Mouse (Mus musculus): ENCODE measurements around the gene 1190005I06Rik. TPM values are rescaled to one million over a fixed set of nuclear protein-coding genes. Genes with fewer than 3 reads are reported as not detected.

1190005I06Rik gene
- polyA plus RNA-seq, 1 experiment from 2014 or later, result 2.0 TPM

DNA sequence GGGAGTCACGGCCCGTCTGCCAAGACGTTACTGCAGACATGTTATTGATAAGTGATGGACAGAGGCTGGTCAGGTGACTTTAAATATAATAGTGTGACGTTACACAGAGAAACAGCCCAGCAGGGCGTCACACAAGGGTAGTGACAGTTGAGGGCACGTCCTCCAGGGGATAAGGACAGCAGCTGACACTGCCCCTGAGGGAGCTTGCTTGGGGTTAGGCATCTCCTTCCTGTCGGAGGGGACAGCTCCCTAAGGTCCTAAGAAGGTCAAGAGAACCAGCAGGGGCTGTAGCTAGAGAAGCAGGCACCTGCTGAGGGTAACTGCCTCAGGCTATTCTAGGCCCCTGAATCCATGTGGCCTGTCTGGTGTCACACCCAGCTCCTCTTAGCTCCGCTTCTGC lies 75.9 kb downstream of the 1190005I06Rik start:
- Histone ChIP-seq H3K27me3 (replicated peaks; ENCODE audit: insufficient read depth, low read length) (no peaks in the 10 kb centered on the region), H3K4me3 (ENCODE audit: low read depth, low read length) (no peak overlapping the region), H3K9ac (replicated peaks; ENCODE audit: low read depth) (no peak overlapping the region), H3K4me1 (ENCODE audit: insufficient read depth, low read depth, low read length) (no peaks in the 10 kb centered on the region), H3K4me2 (replicated peaks; ENCODE audit: low read depth, low read length) (no peak overlapping the region), H3K27ac (ENCODE audit: low read length) (no peak overlapping the region), H3K9me3 (ENCODE audit: low read length) (no peaks in the 10 kb centered on the region), H3K36me3 (ENCODE audit: insufficient read depth, low read length) (peaks cover 92% of the 10 kb centered on the region)
- TF ChIP-seq EP300 (IDR thresholded peaks at IDR 0.05), result no peak
- TF ChIP-seq CTCF (IDR thresholded peaks at IDR 0.05), result no peak
- WGBS, result 87% methylated on average over 8 of the region's 8 CpGs
- ATAC-seq (no peak), DNase-seq (ENCODE audit: low spot score) (no peak)

DNA sequence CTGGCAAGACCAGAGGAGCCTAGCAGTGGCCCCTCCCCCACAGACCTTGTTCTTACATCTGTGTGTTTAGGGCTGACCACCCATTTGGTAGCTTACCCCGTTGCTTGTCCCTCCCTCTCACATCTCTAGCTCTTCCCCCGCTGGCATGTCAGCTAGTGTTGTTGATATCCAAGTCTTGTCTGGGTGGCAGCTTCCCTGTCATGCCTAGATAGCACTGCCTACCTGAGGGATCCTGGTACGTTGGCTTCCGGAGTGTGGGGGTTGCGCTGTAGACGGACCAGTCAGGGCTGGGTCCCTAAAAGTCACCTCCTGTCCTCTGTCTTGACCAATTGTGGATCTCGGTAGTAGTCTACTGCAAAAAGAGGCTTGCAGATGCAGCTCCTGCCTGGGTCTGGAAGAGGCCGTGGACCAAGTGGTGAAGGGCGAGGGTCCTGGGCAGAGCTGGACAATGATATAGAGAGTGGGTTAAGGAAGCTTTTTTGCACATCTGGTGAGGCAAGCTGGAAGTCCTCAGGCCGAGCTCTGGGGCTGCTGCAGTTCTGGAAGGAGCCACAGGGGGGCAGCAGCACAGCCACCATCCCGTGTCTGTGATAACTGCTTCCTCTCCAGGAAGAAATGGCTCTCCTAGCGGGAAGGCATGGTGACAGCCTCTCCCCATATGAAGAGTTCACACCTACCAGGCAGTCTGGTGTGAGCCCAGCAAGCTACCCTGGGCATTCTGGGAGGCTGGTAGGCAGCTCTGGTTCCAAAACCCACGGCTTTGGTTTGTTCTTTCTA lies 77.3 kb downstream of the 1190005I06Rik start:
- H3K9ac ChIP-seq (replicated peaks; ENCODE audit: low read depth), result no peak overlapping the region
- WGBS, result 55% methylated on average over 13 of the region's 13 CpGs
- H3K27ac ChIP-seq (ENCODE audit: low read length), result no peak overlapping the region
- TF ChIP-seq CTCF (IDR thresholded peaks at IDR 0.05) (peak; percentile 92), EP300 (IDR thresholded peaks at IDR 0.05) (no peak)
- no peaks in the 10 kb centered on the region for H3K4me1 ChIP-seq (ENCODE audit: insufficient read depth, low read depth, low read length)
- no peak overlapping the region for H3K4me3 ChIP-seq (ENCODE audit: low read depth, low read length)
- H3K27me3 ChIP-seq (replicated peaks; ENCODE audit: insufficient read depth, low read length), result no peaks in the 10 kb centered on the region
- H3K4me2 ChIP-seq (replicated peaks; ENCODE audit: low read depth, low read length), result no peak overlapping the region
- H3K36me3 ChIP-seq (ENCODE audit: insufficient read depth, low read length), result peaks cover 82% of the 10 kb centered on the region
- ATAC-seq (peak; percentile 47), DNase-seq (ENCODE audit: low spot score) (peak; percentile 76)
- H3K9me3 ChIP-seq (ENCODE audit: low read length), result no peaks in the 10 kb centered on the region

DNA sequence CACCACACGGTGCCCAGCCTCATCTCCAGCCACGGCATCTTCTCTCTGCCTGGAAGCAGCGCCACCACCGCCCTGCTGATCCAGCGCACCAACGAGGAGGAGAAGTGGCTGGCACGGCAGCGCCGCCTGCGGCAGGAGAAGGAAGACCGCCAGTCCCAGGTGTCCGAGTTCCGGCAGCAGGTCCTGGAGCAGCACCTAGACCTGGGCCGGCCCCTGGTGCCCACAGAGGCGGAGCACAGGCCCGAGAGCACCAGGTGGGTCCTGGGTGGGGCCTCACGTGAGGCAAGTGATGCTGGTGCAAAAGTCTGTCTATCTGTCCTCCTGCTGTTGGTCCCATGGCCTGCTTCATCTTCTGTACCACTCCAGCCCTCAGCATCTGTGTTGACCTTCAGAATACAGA lies 78.3 kb downstream of the 1190005I06Rik start:
- H3K4me3 ChIP-seq (ENCODE audit: low read depth, low read length), result no peak overlapping the region
- no peak overlapping the region for H3K4me2 ChIP-seq (replicated peaks; ENCODE audit: low read depth, low read length)
- DNase-seq (ENCODE audit: low spot score) (no peak), ATAC-seq (no peak)
- TF ChIP-seq EP300 (IDR thresholded peaks at IDR 0.05), result no peak
- no peak for TF ChIP-seq CTCF (IDR thresholded peaks at IDR 0.05)
- no peaks in the 10 kb centered on the region for H3K27me3 ChIP-seq (replicated peaks; ENCODE audit: insufficient read depth, low read length)
- no peaks in the 10 kb centered on the region for H3K9me3 ChIP-seq (ENCODE audit: low read length)
- H3K9ac ChIP-seq (replicated peaks; ENCODE audit: low read depth), result no peak overlapping the region
- WGBS, result 93% methylated on average over 15 of the region's 17 CpGs
- H3K36me3 ChIP-seq (ENCODE audit: insufficient read depth, low read length), result peaks cover 72% of the 10 kb centered on the region
- peaks cover 6% of the 10 kb centered on the region; the same call in 1 of the 2 replicates for H3K4me1 ChIP-seq (ENCODE audit: insufficient read depth, low read depth, low read length)
- H3K27ac ChIP-seq (ENCODE audit: low read length), result no peak overlapping the region

DNA sequence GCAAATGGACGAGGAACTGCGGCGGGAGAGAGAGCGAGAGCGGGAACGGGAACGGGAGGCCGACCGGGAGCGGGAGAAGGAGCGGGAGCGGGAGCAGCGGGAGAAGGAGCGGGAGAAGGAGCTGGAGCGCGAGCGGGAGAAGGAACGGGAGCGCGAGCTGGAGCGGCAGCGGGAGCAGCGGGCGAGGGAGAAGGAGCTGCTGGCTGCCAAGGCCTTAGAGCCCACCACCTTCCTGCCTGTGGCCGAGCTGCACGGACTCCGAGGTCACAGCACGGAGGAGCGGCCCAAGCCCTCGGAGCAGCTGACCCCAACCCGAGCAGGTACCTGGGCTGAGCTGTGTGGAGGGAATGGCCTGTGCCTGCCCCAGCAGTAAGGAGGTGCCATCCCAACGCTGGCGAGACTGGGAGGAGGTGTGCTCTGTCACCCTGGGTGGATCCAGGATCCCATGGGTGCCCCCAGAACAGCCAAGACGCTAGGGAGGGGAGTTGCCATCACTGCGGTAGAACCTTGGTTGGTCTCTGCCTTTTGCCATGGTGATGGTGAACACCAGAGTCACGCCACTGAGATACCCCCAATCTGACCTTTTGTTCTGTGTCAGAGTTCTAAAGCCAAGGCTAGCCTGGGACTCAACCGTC lies 79.2 kb downstream of the 1190005I06Rik start:
- DNase-seq (ENCODE audit: low spot score) (no peak), ATAC-seq (no peak)
- Histone ChIP-seq H3K27me3 (replicated peaks; ENCODE audit: insufficient read depth, low read length) (no peaks in the 10 kb centered on the region), H3K27ac (ENCODE audit: low read length) (no peak overlapping the region), H3K4me3 (ENCODE audit: low read depth, low read length) (no peak overlapping the region), H3K4me1 (ENCODE audit: insufficient read depth, low read depth, low read length) (peaks cover 11% of the 10 kb centered on the region), H3K9me3 (ENCODE audit: low read length) (no peaks in the 10 kb centered on the region), H3K36me3 (ENCODE audit: insufficient read depth, low read length) (peaks cover 64% of the 10 kb centered on the region), H3K9ac (replicated peaks; ENCODE audit: low read depth) (no peak overlapping the region), H3K4me2 (replicated peaks; ENCODE audit: low read depth, low read length) (no peak overlapping the region)
- TF ChIP-seq CTCF (IDR thresholded peaks at IDR 0.05) (no peak), EP300 (IDR thresholded peaks at IDR 0.05) (no peak)
- 95% methylated on average over 37 of the region's 37 CpGs for WGBS

DNA sequence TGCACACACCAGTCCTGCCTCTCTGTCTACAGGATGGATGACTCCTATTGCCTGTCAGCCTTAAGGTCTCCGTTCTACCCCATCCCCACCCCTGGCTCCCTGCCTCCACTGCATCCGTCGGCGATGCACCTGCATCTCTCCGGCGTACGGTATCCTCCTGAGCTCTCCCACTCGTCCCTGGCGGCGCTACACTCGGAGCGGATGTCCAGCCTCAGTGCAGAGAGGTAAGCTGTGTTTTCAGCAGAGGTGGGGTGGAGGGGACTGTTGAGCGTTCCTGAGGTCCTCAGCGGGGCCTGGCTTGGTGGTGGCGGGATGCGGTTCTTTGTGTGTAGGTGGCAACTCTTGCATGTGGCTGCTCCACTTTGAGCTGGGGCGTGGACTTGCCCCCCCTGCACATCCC lies 79.7 kb downstream of the 1190005I06Rik start:
- 93% methylated on average over 17 of the region's 17 CpGs for WGBS
- H3K9me3 ChIP-seq (ENCODE audit: low read length), result no peaks in the 10 kb centered on the region
- H3K4me2 ChIP-seq (replicated peaks; ENCODE audit: low read depth, low read length), result no peak overlapping the region
- no peak for TF ChIP-seq EP300 (IDR thresholded peaks at IDR 0.05)
- TF ChIP-seq CTCF (IDR thresholded peaks at IDR 0.05), result no peak
- ATAC-seq (no peak), DNase-seq (ENCODE audit: low spot score) (no peak)
- no peak overlapping the region for H3K4me3 ChIP-seq (ENCODE audit: low read depth, low read length)
- peaks cover 59% of the 10 kb centered on the region for H3K36me3 ChIP-seq (ENCODE audit: insufficient read depth, low read length)
- no peaks in the 10 kb centered on the region for H3K27me3 ChIP-seq (replicated peaks; ENCODE audit: insufficient read depth, low read length)
- no peak overlapping the region for H3K9ac ChIP-seq (replicated peaks; ENCODE audit: low read depth)
- H3K4me1 ChIP-seq (ENCODE audit: insufficient read depth, low read depth, low read length), result peaks cover 16% of the 10 kb centered on the region
- no peak overlapping the region for H3K27ac ChIP-seq (ENCODE audit: low read length)

DNA sequence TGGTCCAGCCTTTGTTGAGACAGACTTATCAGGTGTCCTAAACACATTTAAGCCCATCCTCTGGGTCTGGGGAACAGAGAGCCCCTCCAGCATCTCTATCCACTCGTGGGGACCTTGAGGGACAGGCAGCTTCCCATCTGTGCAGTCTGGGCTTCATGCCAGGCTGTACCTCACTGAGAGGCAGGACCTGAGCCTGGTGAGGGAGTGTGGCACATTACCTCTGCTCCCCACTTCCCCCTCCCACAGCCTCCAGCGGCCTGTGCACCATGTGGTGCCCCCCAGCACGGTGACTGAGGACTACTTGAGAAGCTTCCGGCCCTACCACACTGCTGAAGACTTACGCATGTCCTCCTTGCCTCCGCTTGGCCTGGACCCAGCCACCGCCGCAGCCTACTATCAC lies 80.8 kb downstream of the 1190005I06Rik start:
- no peaks in the 10 kb centered on the region for H3K9me3 ChIP-seq (ENCODE audit: low read length)
- no peak overlapping the region for H3K4me2 ChIP-seq (replicated peaks; ENCODE audit: low read depth, low read length)
- no peaks in the 10 kb centered on the region for H3K27me3 ChIP-seq (replicated peaks; ENCODE audit: insufficient read depth, low read length)
- no peak overlapping the region for H3K9ac ChIP-seq (replicated peaks; ENCODE audit: low read depth)
- DNase-seq (ENCODE audit: low spot score) (no peak), ATAC-seq (no peak)
- peaks cover 20% of the 10 kb centered on the region for H3K4me1 ChIP-seq (ENCODE audit: insufficient read depth, low read depth, low read length)
- WGBS, result 70% methylated on average over 6 of the region's 8 CpGs
- H3K27ac ChIP-seq (ENCODE audit: low read length), result no peak overlapping the region
- H3K4me3 ChIP-seq (ENCODE audit: low read depth, low read length), result no peak overlapping the region
- peaks cover 50% of the 10 kb centered on the region for H3K36me3 ChIP-seq (ENCODE audit: insufficient read depth, low read length)
- no peak for TF ChIP-seq CTCF (IDR thresholded peaks at IDR 0.05)
- TF ChIP-seq EP300 (IDR thresholded peaks at IDR 0.05), result no peak
